Mouse (Mus musculus) lung, postnatal 10 days (tissue): ENCODE data around the gene Evx2.

Experiments
- DNase-seq: peaks from one replicate; pipeline ENCODE4 v3.0.0; 2021

Evx2 gene

DNA sequence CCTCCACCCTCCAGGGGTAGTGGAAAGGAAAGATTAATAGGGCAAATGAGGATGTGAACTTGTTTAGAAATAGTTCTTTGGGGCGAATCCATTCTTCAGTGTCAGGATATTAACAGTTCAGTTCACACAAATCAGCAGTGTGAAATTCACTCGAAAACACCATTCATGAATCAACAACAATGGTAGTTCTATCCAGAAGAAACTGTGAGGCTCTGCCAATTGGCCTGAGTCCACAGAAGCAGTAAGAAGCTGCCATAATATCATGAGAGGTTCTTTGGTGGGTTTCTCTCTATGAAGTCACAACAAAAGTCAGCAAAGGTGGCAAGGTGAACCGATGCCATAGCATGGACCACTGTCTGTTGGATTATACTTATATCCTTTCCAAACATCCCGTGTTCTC lies 48.0 kb downstream of the Evx2 start:
- no peak for DNase-seq

DNA sequence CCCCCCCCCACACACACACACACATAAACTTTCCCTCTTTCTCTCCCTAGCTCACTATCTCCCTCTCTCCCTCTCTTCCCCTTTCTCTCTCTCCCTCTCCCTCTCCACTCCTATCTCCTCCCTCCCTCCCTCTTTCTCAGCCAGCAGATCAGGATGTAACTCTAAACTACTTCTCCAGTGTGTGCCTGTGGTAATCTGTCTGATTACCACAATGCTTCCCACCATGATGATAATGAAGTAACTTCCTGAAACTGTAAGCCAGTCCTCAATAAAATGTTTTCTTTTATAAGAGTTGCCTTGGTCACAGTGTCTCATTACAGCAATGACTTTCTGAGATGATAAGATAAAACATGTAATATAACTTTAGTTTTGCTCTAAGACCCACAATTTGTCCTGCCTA lies 50.0 kb downstream of the Evx2 start:
- no peak for DNase-seq

DNA sequence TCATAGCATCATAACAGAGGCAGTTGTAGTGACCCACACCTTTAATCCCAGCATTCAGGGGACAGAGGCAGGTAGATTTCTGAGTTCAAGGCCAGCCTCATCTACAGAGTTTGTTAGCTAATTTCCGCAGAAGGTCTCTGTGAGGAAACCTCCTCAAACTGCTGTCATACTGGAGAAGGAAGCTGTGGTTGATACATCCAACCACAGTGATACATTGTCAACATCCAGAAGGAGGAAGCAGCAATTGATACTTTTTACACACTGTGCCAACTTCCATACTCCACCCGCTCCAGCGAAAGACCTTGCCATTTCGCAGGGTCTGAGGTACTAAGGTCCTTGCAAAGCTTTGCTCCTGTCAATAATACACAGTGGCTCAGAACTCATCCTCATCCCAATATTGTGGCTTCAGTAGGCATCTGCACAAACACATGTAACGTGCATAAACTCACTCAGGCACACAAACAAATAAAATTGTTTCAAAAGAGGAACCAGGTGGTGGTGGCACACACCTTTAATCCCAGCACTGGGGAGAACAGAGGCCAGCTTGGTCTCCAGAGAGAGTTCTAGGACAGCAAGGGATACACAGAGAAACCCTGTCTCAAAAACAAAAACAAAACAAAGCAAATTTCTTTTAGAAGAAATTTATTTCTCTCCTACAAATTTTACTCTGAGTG lies 53.1 kb downstream of the Evx2 start:
- DNase-seq: no peak

DNA sequence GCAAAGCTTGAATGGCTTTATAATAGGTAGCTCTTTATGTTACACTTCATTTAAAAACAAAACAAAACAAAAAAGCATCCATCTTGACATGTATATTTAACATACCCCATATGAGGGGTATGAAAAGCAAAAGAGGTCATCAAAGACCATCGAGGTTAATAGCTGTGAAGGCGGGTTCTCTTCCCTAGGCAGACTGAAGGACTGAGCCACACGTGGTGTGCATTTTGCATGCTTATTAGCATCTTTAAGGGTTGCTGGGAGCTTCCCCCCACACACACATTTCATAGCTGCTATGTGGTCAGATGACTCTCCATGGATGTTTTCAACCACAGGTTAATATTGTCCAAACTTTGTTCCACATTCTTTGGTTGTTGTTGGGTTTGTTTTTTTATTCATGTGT lies 55.3 kb downstream of the Evx2 start:
- no peak for DNase-seq
